Mouse (Mus musculus): ENCODE measurements around the gene Etv6.

Etv6 gene

GRCm38 (mm10) chr6:134045092-134045868 lies 9.8 kb downstream of the Etv6 start:
- DNase-seq (ENCODE audit: low spot score): no peak

DNA sequence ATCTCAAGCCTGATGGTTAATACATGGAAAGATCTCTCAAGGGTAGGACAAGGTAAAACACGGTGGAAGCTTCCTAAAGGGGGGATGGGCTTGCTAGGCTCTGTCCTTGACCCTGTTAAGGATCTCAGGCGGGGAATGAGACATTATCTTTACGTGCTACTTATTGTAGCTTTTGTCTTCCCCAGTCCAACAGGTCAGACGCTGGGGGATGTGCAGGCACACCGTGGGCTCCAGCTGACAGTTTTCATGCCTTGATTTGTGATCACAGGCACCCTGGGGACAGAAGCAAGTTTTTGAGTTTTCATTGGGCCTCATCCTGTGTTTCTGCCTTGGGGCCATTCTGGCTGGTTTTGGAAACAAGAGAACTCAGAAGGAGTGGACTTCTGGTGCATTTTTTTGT lies 10.6 kb downstream of the Etv6 start:
- no peak for DNase-seq (ENCODE audit: low spot score)

- DNase-seq (ENCODE audit: low spot score): no peak
Observed at GRCm38 (mm10) chr6:134047249-134047648, 11.7 kb downstream of the Etv6 start.

DNA sequence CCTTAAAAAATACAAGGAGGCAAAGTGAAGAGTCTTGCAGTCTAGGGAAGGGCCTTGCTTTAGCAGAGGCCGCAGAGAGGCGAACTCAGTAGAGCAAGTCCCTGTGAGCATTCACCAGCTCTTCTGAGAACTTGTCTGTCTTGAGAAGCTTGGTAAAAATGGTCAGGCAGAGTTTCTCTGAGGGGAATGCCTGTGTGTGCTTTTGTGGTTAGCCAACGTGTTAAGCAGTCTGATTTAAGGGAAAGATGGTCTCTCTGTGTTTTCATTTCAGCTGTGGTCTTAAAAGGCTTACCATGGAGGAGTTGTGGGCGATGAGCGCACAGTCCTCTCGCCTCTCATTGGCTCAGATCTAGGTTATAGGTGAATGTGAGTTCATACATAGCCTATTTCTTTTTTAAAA lies 12.5 kb downstream of the Etv6 start:
- no peak for DNase-seq (ENCODE audit: low spot score)

DNA sequence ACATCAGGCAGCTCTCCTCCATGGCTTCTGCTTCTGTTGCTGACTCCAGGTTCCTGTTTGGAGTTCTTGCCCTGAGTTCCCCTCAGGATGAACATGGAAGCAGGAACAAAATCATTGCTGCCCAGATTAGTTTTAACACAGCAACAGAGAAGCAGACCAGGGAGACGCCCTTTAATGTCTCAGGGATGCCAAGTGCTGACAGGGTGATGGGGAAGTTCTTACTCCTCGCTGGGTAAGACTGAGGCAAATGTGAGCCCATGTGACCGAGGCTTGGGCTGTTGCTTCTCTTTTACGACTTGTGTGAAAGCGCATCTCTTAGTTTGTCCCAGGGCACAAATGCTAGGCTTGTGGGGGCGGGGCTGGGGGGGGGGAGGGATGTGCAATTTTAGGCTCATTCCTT lies 13.5 kb downstream of the Etv6 start:
- DNase-seq (ENCODE audit: low spot score): no peak

DNA sequence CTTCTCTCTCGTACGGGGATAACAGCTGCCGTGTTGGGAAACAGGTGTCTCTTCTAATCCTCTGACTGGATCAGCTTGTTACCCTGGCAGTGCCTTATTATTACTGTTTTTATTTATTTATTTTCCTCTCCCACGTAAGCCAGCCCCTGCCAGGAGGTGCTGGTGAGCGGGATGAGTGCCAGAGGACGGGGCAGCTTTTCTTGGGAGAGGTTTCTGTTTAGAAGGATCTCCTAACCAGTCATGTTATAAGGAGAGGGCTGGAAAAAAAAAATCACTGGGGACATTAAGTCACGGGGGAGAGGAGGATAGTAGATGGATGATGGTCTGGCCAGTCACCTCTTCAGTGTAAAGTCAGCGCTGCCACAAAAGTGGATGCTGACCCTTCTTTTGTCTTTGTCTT lies 15.0 kb downstream of the Etv6 start:
- no peak for DNase-seq (ENCODE audit: low spot score)

DNA sequence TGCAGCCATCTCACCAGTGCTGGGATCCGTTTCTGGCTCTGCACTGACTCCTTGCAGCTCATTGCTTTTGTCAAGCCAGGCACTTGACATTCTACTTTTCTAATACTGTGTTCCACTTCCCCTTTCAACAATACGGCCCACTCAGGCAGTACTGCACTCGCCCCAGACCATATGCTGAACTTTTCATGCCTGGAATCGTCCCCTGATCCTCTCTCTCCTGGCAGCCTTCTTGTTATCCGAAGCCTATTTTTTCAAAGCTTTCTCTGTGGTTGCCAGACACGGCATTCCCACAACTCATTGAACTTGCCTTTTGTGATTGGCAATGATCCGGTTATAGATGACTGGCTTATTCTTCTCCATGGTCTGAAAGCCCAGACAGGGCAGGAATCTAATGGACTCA lies 16.4 kb downstream of the Etv6 start:
- DNase-seq (ENCODE audit: low spot score): no peak

- no peak for DNase-seq (ENCODE audit: low spot score)
Observed at GRCm38 (mm10) chr6:134053146-134053545, 17.6 kb downstream of the Etv6 start.

GRCm38 (mm10) chr6:134053566-134053965 lies 18.1 kb downstream of the Etv6 start:
- no peak for DNase-seq (ENCODE audit: low spot score)

GRCm38 (mm10) chr6:134055588-134055987 lies 20.1 kb downstream of the Etv6 start:
- no peak for DNase-seq (ENCODE audit: low spot score)

DNA sequence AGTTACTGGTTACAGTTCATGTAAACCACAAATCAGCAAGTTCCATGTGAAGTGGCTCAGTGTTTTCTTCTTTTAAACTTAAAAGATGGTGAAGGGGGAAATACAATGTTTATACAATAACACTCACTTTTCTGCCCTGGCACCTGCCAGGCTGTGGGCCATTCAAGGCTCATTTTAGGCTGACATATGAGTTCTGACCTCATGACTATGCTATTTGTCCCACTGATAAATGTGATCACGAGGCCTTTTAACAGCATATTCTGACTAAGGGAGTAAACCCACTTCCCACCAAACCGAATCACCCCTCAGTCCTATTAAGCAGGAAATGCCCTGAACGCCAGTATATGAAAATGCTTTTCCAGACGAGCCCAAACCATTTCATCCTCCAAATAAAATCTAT lies 23.0 kb downstream of the Etv6 start:
- DNase-seq (ENCODE audit: low spot score): no peak

DNA sequence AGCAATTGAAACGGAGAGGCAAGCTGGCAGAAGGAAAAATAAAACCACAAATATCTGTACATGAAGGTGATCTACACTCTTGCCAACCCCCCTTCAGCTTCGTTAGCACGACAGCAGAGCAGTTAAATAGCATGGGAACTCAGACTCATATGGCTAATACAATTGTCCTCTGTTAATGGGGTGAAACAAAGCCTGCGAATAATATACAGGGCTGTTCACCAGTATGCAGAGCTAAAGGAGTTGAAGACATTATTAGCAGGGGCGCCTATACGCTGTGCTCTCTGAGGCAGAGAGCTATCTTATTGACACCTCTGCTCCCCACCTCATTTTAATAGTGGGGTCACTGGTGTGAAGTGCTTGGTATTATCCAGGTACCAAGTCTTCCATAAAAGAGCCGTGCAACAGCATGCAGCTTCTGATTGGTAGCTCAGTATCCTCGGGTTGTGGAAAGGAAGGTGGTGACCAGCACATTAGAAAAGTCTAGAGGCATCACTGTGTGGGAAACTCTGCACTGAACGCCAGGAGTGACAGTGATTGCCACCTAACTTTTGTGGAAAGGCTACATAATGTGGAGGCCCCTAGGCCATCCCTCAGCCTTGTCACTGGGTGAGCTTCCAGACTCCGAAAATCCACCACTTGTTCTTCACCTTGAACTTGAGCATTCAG lies 23.5 kb downstream of the Etv6 start:
- no peak for DNase-seq (ENCODE audit: low spot score)

DNA sequence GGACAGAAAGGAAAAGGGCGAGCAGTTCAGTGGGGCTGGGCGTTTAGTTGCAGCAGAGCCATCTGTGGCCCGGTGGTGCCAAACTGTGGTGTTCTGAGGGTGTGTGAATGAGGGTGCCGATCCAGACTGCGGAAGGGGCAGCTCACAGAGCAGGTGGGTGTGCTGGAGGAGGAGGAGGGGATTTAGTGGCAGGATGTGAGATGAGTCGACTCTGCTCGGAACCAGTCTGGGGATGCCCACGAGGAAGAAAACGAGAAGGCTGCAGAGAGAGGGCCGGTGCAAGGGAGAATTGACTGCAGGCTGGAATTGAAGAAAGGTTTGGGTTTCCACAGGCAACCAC lies 24.0 kb downstream of the Etv6 start:
- no peak for DNase-seq (ENCODE audit: low spot score)

DNA sequence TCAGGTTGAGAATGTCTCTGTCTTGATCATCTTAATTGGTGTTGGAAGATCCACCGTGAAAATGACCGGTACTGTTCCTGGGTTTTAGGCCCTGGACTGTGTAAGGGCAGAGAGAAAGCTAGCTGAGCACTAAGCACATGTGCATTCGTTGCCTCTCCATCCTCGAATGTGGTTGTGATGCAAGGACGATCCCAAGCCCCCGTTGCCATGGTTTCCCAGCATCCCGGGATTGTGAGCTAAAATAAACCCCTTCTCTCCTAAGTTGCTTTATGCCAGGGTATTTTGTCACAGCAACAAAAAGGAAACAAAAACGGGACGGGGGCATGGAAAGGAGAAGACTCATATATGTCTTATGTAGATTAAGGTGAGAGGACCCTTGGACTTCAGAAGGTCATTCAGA lies 24.5 kb downstream of the Etv6 start:
- DNase-seq (ENCODE audit: low spot score): no peak

DNA sequence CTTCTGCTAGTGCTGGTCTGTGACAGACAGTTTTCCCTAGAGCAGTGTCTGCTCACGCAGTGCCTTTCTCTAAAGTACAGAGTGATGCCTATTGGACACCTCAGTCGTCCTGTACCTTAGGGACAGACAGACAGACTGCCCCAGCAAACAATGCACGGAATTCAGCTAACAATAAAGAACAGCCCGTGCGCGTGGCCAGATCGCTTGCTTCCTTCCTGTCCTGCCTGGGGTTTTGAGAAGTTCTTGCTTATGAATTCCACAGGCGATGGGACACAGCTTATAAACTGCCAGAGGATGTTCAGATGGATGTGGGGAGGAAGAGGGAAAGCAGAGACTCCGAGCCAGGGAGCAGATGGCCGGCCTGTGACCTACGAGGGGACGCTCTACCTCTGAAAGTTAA lies 25.3 kb downstream of the Etv6 start:
- no peak for DNase-seq (ENCODE audit: low spot score)

DNA sequence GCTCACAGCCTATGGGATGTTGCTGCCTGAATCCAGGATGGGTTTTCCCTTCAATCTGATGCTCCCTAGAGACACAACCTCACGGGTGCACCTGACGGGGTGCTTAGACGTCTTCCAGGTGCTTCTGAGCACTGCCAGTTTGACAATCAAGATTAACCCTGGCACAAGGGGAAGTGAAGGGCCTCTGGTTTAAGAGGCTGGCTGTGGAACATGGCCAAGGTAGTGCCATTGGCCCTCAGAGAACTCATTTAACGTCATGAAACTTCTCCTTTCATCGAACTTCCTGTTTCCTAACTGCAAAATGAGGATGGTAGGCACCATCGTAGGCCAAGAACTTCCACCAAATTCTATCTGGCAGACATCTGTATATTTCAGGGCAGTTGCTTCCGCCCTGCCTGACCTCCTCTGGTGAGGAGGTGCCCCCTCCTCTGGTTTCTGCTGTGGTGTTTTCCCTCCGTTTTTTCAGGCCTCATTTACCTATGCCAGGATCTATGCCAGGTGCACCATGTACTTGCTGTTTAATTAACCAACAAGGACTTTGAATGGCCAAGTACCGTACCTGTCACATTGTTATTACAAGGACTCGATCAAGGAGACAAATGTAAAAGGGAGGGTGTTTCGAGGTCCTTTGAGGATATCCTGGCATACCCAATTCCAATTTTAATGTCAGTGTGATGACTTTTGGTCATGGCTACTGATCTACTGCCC lies 29.7 kb downstream of the Etv6 start:
- DNase-seq (ENCODE audit: low spot score): no peak

DNA sequence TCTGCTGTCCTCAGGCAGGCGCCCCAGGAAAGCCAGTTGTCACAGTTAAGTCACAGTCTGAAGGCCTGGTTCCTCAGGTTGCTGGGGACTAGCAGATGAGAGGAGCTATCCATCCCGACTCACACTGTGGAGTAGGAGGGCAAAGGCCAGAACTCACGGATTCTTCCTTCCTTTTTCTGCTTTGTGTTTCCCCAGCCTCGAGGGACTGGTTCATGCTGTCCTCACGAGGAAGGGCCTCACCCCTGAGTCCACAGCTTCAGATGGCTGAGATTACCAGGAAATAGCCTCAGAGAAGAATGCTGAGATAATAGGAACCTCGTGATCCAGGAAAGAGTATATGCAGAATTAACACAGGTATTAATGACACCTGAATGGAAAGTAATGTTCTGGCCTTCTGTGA lies 30.6 kb downstream of the Etv6 start:
- DNase-seq (ENCODE audit: low spot score): no peak

GRCm38 (mm10) chr6:134066996-134067395 lies 31.5 kb downstream of the Etv6 start:
- DNase-seq (ENCODE audit: low spot score): no peak

DNA sequence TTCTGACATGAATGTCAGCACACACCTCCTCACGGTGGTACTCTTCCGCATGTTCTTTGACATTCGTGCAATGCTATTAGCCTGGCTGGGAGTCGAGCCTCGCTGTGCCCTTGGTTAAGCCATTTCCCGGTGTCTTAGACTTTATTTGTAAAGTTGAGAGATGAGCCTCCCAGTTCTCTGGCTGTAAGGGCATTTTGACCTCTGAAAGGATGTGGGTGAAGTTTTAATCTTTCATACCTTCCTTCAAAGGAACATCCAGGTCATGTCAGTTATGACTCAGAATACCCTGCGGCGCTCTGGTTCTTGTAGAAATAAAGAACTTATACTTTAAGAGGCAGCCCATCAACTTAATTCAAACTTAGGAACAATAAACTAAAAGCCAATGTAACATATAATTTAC lies 32.0 kb downstream of the Etv6 start:
- no peak for DNase-seq (ENCODE audit: low spot score)

DNA sequence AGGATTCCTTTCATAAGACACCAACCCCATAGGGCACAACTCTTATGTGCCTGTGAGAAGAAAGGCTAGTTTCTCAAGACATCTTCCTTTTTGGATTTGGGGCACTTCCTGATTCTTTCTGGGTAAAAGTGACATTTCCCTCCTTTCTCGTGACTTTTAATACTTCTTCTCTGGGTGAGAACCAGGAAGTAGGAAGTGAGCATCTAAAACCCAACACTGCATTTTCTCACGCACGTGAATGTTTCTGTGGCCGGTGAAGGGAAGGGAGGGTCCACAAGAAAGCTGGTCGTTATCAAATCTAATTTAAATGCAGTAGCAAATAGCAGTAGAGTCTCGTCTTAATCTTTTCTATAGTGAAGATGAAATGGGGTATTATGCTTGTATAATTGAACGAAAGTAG lies 36.9 kb downstream of the Etv6 start:
- DNase-seq (ENCODE audit: low spot score): no peak

DNA sequence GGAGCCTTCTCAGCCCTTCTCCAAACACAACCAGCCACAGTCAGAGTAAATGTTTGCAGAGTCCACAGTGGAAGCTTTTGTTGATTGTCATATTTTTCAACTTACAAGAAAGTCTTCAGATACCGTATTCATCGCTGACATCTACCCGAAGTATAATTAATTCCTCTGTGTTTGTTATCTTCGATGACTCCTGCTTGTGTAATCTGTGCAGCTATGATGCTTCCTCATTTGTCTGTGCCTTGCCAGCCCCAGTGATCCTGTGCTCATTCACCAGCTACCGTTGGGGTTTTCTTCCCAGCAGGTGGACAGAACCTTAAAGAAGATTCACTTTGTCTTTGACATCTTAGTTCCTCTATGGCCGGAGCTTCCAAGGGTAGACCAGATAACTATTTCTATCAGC lies 37.4 kb downstream of the Etv6 start:
- no peak for DNase-seq (ENCODE audit: low spot score)

DNA sequence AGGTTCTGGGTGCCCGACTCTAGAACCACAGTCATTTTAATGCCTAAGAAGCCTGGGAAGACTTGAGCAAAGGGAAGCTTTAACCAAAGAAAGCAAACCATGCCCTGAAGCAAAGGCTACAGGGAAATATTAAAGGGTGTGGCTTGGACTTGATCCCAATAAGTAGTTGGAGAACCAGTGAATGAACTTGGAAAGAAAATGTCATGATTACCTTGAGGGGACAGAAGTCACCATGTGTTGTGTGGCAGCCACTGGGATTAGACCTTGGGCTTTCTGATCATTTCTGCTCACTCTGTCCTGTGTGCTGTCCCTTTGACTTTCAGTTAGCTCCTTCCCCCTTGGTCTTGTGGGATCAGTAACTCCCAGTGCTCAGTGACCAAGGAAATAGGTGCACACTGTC lies 38.9 kb downstream of the Etv6 start:
- no peak for DNase-seq (ENCODE audit: low spot score)

GRCm38 (mm10) chr6:134075031-134075430 lies 39.5 kb downstream of the Etv6 start:
- DNase-seq (ENCODE audit: low spot score): no peak
